Mouse (Mus musculus) ovary, postnatal 10 days (tissue): ENCODE data around the gene H2al1n.
"Not testable (repeated sequence)": the region's sequence is repeated elsewhere in the genome, so short reads cannot be mapped to it uniquely, and the experiment has no call there.

Source experiments
- DNase-seq: peaks from one replicate; pipeline ENCODE4 v3.0.0; 2022; ENCODE audit warnings: low spot score

The H2al1n gene

DNA sequence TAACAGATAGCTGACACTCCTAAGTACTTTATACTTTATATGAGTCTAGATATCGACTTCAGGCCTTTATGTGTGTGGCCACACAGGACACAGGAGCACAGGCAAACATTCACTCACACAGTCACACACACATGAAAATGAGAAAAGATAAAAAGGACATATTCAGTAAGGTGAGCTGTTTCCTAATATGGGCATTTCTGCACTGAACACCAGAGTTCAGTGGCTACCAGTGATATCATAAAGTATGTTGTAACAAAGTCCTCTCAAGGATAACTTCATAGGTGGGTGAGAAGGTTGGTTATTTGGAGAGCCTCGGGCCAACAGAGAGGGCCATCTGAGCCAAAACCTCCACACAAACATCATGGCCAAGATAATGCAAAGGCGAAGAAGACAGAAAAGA lies at the start of gene H2al1n:
Gene H2al1n, plus strand, starts transcription at position 301 of the 400 bp plus-strand sequence.
- DNase-seq = not testable (repeated sequence)

DNA sequence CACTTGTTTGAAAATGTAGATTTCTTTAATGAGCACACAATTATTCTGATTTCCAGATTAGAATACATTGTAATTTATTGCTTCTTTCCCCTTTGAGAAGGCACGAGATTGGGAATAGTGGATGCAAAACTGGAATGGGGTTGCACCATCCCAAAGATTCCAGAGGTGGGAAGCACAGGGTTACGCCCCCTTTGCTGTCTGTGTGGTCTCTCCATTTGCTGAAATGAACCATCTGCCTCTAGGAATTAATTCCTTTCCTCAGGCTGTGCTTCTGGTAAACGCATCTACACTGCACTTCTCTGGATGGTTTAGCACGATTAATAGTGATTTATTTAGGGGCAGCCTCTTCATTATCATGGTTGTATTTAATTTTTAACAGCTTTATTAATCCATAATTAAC lies 11.7 kb upstream of the H2al1n start:
- DNase-seq = no peak

DNA sequence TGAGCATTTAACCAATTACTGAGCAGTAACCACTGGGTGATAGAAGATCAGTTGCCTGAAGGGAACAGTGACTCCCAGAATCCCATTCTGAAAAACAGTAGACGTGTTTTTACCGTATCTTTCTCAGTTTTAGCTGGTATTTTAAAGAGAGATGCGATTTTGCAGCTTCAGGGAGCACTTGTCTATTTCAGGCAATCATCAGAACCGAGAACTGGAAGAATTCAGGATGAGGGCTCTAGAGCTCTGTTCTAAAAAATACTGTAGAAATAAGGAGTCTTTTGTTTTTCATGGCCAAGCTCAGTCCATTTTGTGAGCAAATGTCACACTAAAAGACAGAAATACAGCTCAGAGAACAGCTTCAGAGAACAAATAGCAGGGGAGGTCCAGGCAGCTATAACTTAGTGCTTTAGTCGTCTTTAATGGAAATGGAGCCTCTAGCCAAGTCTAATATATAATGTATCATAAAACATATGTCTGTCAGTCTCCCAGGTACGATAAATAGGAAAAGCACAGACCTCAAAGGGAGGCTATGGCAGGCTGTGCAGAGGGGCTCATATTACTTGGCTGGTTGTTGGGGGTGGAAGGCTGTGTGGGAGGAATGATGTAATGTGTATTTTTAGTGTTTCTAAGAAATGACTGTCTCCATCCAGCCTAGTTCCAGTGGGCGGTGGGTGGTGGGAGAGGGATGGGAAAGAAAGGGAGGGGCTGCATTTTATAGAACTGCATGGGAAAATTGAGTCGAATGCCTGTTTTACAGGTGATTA lies 4.7 kb upstream of the H2al1n start:
- DNase-seq = no peak

DNA sequence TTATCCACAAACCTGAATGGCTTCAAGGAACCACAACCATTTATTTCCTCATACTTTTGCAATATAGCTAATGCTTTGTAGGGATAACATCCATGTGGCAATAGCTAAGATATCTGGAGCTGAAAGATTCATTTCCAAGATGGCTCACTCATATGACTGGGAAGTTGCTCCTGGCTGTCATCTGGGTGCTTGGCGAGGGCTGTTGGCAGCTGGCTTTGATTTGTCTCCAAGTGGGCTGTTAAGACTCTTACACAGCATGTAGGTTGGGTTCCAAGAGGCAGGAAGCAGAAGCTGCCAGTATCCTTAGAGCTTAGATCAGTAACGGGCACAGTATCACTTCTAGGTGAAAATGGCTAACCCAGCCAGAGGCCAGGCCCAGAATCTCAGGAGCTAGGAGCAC lies 18.3 kb downstream of the H2al1n start:
- no peak for DNase-seq

DNA sequence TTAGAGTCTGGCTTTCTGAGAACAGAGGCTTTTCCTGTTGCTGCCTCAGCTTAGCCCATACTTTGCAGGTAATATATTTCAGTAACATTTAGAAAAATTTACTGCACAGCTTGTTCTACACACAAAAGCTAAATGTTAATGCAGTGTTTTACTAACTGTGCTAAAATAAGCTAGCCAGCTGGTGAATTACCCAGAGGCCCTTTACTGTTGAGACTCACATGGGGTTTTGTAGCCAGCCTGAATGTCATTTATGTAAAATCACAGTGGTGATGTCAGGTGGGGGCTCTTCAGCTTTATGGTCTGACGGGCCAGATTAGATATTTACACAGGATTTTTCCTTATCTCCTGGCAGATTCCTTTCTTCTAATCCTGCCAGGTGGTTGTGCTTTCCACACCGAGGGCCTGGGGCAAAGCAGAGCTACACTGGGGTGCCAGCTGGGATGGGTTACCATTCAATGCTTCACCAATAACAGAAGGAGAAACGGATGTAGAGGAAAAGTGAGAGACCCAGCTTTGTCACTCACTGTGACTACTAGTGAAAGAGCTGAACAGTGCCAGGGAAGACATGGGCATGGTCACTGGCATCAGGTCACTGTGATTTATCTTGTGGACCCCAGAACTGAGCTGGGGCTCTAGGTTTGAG lies 48.8 kb downstream of the H2al1n start:
- no peak for DNase-seq
